Mouse (Mus musculus): ENCODE results near the gene Il12rb1. TPM values are rescaled to one million over a fixed set of nuclear protein-coding genes. Genes with fewer than 3 reads are reported as not detected.

The Il12rb1 gene
- under 1 TPM in 1 of 2 experiments, not detected in 1; 0.07 TPM for total RNA-seq (2021)
- long read RNA-seq, experiment 1 = 0 reads
- long read RNA-seq, experiment 2 = 0 reads

GRCm38 (mm10) chr8:70808239-70808638, at the start of gene Il12rb1:
Gene Il12rb1 (plus strand): TSS chr8:70808449.
- DNase-seq (ENCODE audit: low spot score) = no peak

- no peak for DNase-seq (ENCODE audit: low spot score)
These were observed 49.4 kb upstream of the Il12rb1 start for GRCm38 (mm10) chr8:70758616-70759561.

GRCm38 (mm10) chr8:70760350-70760749, 47.9 kb upstream of the Il12rb1 start:
- no peak for DNase-seq (ENCODE audit: low spot score)

GRCm38 (mm10) chr8:70760775-70761406, 47.4 kb upstream of the Il12rb1 start, which contains the start of gene Mpv17l2:
Gene Mpv17l2 (minus strand): TSS chr8:70760946.
- peak; percentile 98 for DNase-seq (ENCODE audit: low spot score)

GRCm38 (mm10) chr8:70762118-70762517, 46.1 kb upstream of the Il12rb1 start:
- DNase-seq (ENCODE audit: low spot score) = no peak

GRCm38 (mm10) chr8:70763354-70763753, 44.9 kb upstream of the Il12rb1 start:
- DNase-seq (ENCODE audit: low spot score) = no peak

- DNase-seq (ENCODE audit: low spot score) = no peak
These were observed 44.2 kb upstream of the Il12rb1 start for GRCm38 (mm10) chr8:70764026-70764425.

- no peak for DNase-seq (ENCODE audit: low spot score)
These were observed 43.6 kb upstream of the Il12rb1 start for GRCm38 (mm10) chr8:70764676-70765075.

- DNase-seq (ENCODE audit: low spot score) = no peak
These were observed 42.9 kb upstream of the Il12rb1 start for GRCm38 (mm10) chr8:70765329-70765728.

GRCm38 (mm10) chr8:70765838-70766570, 42.2 kb upstream of the Il12rb1 start:
- DNase-seq (ENCODE audit: low spot score) = no peak

GRCm38 (mm10) chr8:70766571-70767440, 41.4 kb upstream of the Il12rb1 start:
- DNase-seq (ENCODE audit: low spot score) = peak; percentile 83

- no peak for DNase-seq (ENCODE audit: low spot score)
These were observed 40.7 kb upstream of the Il12rb1 start for GRCm38 (mm10) chr8:70767503-70767902.

- no peak for DNase-seq (ENCODE audit: low spot score)
These were observed 39.9 kb upstream of the Il12rb1 start for GRCm38 (mm10) chr8:70768231-70768776.

GRCm38 (mm10) chr8:70768956-70769355, 39.3 kb upstream of the Il12rb1 start:
- DNase-seq (ENCODE audit: low spot score) = no peak

- peak; percentile 95 for DNase-seq (ENCODE audit: low spot score)
These were observed 38.9 kb upstream of the Il12rb1 start for GRCm38 (mm10) chr8:70769359-70769758.

- DNase-seq (ENCODE audit: low spot score) = no peak
These were observed 38.4 kb upstream of the Il12rb1 start for GRCm38 (mm10) chr8:70769858-70770257.

- no peak for DNase-seq (ENCODE audit: low spot score)
These were observed 37.5 kb upstream of the Il12rb1 start for GRCm38 (mm10) chr8:70770748-70771147.

GRCm38 (mm10) chr8:70771217-70771616, 37.0 kb upstream of the Il12rb1 start:
- no peak for DNase-seq (ENCODE audit: low spot score)

GRCm38 (mm10) chr8:70772075-70772474, 36.2 kb upstream of the Il12rb1 start:
- DNase-seq (ENCODE audit: low spot score) = no peak

- no peak for DNase-seq (ENCODE audit: low spot score)
These were observed 35.4 kb upstream of the Il12rb1 start for GRCm38 (mm10) chr8:70772890-70773289.
